Mouse (Mus musculus): ENCODE data around the gene Snhg11.

Snhg11 gene

GRCm38 (mm10) chr2:158375443-158376122 lies at the start of gene Snhg11:
Gene Snhg11 (plus strand): TSS chr2:158375638.
- in situ Hi-C loops (cut with MboI; ENCODE audit: low sequenced_read_pairs): no loop called here

GRCm38 (mm10) chr2:158334356-158334755 lies 41.1 kb upstream of the Snhg11 start:
- in situ Hi-C loops (cut with MboI; ENCODE audit: low sequenced_read_pairs): loop anchor here (10.0 kb wide), 1 partner anchor 130 kb away; no protein-coding TSS in a partner anchor

- in situ Hi-C loops (cut with MboI; ENCODE audit: low sequenced_read_pairs): loop anchor here (10.0 kb wide), 1 partner anchor 133 kb away; no protein-coding TSS in a partner anchor
These were observed 37.7 kb upstream of the Snhg11 start for GRCm38 (mm10) chr2:158337698-158338097.

GRCm38 (mm10) chr2:158339948-158340564 lies 35.4 kb upstream of the Snhg11 start:
- in situ Hi-C loops (cut with MboI; ENCODE audit: low sequenced_read_pairs): loop anchor here (10.0 kb wide), 1 partner anchor 135 kb away; no protein-coding TSS in a partner anchor

- in situ Hi-C loops (cut with MboI; ENCODE audit: low sequenced_read_pairs): no loop called here
These were observed 34.1 kb upstream of the Snhg11 start for GRCm38 (mm10) chr2:158341324-158341723.

- in situ Hi-C loops (cut with MboI; ENCODE audit: low sequenced_read_pairs): no loop called here
These were observed 31.9 kb upstream of the Snhg11 start for GRCm38 (mm10) chr2:158343495-158343894.

GRCm38 (mm10) chr2:158346467-158346866 lies 29.0 kb upstream of the Snhg11 start:
- in situ Hi-C loops (cut with MboI; ENCODE audit: low sequenced_read_pairs): no loop called here

- in situ Hi-C loops (cut with MboI; ENCODE audit: low sequenced_read_pairs): no loop called here
These were observed 27.6 kb upstream of the Snhg11 start for GRCm38 (mm10) chr2:158347868-158348267.

GRCm38 (mm10) chr2:158352801-158353520 lies 22.5 kb upstream of the Snhg11 start:
- in situ Hi-C loops (cut with MboI; ENCODE audit: low sequenced_read_pairs): no loop called here

GRCm38 (mm10) chr2:158354348-158355114 lies 20.9 kb upstream of the Snhg11 start:
- in situ Hi-C loops (cut with MboI; ENCODE audit: low sequenced_read_pairs): no loop called here

- in situ Hi-C loops (cut with MboI; ENCODE audit: low sequenced_read_pairs): no loop called here
These were observed 20.2 kb upstream of the Snhg11 start for GRCm38 (mm10) chr2:158355238-158355637.

GRCm38 (mm10) chr2:158356121-158356520 lies 19.3 kb upstream of the Snhg11 start:
- in situ Hi-C loops (cut with MboI; ENCODE audit: low sequenced_read_pairs): no loop called here

GRCm38 (mm10) chr2:158359757-158360620 lies 15.4 kb upstream of the Snhg11 start:
- in situ Hi-C loops (cut with MboI; ENCODE audit: low sequenced_read_pairs): no loop called here

GRCm38 (mm10) chr2:158360873-158361677 lies 14.4 kb upstream of the Snhg11 start:
- in situ Hi-C loops (cut with MboI; ENCODE audit: low sequenced_read_pairs): no loop called here

GRCm38 (mm10) chr2:158361678-158362320 lies 13.6 kb upstream of the Snhg11 start:
- in situ Hi-C loops (cut with MboI; ENCODE audit: low sequenced_read_pairs): no loop called here

GRCm38 (mm10) chr2:158364175-158364574 lies 11.3 kb upstream of the Snhg11 start:
- in situ Hi-C loops (cut with MboI; ENCODE audit: low sequenced_read_pairs): no loop called here

GRCm38 (mm10) chr2:158365099-158365850 lies 10.2 kb upstream of the Snhg11 start:
- in situ Hi-C loops (cut with MboI; ENCODE audit: low sequenced_read_pairs): no loop called here

GRCm38 (mm10) chr2:158367654-158368053 lies 7.8 kb upstream of the Snhg11 start:
- in situ Hi-C loops (cut with MboI; ENCODE audit: low sequenced_read_pairs): no loop called here

Data from CH12F3 (cell line).